Mouse (Mus musculus) 416B (cell line): ENCODE data around the gene Fancd2os.

ENCODE experiments used
- DNase-seq: peaks from one replicate; pipeline ENCODE4 v3.0.0; 2011; ENCODE audit warnings: low read depth

Fancd2os gene

DNA sequence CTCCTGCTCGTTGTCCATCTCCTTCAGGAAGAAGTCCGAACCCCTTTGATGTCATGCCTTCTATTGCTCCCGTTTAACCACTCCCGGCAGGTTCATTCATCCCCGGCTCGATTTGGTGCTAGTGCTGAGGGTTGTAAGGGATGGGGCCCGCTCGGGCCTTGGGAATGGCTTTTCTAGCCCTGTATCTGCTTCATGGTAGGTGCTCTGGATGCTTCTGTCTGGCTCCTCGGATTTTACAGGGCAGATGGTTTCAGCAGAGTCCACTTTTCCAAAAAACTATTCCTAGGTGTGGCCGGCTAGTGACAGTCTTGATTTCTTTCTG is 4.7 kb upstream of the Fancd2os start:
- DNase-seq: no peak

DNA sequence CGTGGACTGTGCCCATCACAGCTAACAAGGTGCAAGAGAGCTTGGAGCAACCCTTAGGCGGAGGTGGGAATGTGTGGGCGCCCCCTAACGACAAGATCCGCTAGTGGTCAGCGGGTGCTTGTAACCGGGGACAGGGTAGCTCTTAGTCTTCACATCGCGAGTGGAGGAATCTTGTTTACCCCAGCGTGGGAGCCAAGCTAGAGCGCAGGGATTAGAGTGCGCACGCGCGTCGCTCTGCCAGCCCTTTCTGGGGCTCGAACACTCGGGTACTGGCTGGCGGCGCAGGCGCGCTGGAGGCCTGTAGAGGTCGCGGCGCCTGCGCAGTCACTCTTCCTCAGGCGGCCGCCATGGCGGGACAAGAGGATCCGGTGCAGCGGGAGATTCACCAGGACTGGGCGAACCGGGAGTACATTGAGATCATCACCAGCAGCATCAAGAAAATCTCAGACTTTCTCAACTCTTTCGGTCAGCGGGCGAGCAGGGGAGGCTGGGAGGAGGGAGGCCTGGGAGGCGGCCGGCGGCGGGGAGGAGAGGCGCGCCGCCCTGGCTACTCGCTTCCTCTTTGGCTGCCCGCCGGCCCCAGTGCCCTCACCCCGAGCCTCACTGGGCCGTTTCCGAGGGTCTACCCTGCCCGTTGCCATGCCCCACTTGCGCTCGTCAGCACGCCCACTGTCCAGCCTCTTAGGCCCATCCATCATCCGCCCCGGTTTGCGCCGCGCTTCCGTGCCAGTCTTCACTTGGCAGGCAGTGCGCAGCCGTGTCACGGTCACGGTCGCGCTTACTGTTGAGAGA is 4.1 kb upstream of the Fancd2os start, which contains the start of gene Brk1:
Brk1 (plus strand) TSS at position 341 of the 792 bp plus-strand sequence.
- peak; percentile 89 for DNase-seq

DNA sequence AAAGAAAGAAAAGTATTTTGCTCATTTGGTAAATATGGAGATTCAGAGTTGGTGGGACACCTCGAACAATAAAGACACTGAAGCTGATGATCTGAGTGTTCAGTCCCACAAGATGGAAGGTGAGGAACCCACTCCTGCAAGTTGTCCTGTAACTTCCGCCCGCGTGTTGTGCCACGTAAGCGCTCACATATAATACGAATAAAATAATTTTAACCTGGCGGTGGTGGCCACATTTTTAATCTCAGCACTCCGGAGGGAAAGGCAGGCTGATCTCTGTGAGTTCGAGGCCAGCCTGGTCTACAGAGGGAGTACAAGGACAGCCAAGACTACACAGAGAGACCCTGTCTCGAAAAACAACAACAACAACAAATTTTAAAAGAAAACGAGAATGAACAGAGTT is 3.5 kb upstream of the Fancd2os start:
- DNase-seq: no peak

DNA sequence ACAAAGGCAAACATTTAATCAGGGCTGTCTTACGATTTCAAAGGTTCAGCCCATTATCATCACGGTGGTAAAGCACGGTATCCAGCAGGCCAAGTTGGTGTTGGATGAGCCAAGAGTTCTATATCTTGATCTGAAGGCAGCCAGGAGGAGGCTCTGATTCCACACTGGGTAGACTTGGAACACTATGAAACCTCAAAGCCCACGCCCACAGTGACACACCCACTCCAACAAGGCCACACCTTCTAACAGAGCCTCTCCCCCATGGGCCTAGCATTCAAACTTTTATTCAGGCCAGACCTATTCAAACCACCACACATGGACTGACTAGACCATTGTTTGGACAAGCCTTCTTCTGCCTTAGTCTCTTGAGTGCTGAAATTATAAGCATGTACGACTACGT is 2.3 kb upstream of the Fancd2os start:
- DNase-seq: peak; percentile 29

DNA sequence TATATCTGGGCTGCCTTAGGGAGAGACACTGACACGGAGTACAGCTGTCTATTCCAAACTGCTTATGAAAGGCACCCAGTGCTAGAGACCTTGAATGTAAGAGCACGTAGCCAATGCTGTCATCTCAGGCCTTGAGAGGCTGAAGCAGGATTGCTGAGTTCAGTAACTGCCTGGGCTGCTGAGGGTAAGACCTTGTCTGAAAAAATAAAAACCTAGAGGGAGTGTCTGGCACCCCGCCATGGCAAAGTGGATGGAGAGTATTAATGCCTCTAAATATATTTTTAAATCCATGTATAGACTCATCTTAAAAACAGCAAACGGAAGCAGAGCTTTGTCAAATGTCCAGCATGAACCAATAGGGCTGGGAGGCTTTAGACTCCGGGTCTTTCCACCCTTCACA is 682 bp downstream of the Fancd2os start:
- DNase-seq: no peak

DNA sequence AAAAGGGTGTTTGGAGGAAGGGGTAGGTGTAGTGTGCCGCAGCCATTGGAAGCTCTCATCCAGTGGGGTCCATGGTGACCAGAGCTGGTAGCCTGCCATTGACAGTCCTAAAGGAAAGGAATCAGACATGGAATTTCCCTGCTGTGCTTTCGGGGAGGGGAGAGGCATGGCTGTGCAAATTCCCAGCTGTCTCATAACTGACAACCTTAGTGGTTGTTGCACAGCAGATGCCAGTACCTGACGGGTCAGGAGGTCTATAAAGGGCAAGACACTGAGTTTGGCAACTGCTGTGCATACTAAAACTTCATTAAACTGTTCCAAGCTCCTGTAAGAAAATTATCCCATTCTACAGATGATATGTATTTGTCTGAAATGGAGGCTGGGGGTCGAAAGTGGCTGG is 2.6 kb downstream of the Fancd2os start:
- DNase-seq: no peak

DNA sequence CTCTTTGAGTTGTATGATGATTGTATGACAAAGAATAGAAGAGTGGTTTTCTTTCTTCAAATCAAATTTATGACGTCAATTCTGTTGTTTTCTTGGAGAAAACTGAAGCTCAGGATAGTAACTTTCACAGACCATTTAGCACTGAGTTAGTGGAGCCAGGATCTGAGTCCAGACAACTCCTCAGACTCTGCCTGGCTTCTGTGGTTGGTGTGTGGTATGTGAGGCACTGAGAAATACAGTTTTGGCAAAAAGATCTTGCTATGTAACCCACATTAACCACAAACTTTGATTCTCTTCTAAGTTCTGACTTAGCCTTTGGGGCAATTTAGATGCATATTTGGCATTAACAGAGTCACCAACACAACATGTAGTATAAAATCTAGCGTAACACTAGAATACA is 7.9 kb downstream of the Fancd2os start:
- no peak for DNase-seq

DNA sequence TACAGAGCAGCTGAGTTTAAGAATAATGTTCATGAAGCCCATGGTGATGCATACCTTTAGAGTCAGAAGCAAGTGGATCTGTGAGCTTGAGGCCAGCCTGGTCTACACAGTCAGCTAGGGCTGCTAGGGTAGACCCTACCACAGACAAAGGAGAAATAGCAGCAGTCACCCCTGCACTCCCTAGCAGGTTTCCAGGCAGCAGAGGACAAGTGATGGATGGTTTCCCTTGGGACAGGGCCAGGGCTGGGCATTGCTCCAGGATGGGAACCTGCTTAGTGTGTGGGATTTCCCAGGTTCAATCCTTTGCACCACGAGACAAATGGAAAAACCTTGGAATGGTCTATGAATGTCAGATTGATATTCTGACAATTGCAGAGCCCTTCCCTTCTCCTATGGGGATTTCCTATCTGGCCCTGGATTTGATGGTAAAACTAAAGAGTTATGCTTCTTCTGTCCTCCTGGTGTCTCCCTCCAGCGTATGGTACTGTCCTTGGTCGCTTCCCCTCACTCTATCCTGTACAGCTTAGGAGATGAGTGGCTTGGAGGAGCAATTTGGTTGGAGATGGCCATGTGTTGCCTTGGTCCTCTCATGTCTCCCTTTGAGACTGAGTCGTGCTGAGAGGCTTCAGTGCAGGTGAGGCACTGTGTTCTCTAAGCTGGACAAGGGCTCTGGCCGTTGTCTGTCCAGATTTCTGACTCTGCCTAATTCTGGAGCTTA is 13.9 kb downstream of the Fancd2os start:
- no peak for DNase-seq

DNA sequence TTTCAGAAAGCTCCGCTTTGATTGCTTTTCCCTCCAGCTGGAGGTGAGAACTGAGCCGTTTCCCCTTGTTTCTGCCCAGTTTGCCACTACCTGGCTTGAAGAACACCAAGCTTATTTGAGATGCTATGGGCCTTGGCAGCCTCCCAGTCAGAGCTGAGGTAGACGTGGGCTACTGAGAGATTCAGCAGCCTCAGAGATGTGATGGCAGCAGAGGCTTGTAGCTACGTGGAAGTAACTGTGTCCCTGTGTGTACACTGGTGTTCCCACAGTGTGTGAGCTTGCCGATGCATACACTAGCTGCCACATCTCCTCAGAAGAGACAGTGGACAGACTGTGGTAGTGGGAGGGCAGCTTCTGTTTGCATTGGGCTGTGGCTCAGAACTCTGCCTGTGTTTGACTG is 15.4 kb downstream of the Fancd2os start:
- DNase-seq: no peak

DNA sequence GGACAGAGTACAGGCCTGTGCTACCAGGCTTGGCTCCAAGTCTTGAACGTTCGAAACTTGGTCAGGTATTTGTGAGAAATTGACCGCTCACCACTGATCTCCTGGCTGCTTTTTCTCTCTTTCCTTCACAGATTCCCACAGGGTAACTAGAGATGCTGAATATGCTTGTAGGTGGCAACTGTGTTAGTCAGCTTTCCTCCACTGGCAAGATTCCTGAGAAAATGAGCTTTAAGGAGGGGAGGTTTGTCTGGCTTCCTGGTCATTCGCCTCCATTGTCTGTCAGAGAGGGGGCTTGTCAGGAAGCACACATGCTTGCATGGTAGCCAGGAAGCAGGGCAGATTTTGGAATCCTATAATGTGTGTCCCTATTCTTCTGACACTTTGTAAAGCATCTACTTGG is 17.5 kb downstream of the Fancd2os start:
- DNase-seq: no peak

DNA sequence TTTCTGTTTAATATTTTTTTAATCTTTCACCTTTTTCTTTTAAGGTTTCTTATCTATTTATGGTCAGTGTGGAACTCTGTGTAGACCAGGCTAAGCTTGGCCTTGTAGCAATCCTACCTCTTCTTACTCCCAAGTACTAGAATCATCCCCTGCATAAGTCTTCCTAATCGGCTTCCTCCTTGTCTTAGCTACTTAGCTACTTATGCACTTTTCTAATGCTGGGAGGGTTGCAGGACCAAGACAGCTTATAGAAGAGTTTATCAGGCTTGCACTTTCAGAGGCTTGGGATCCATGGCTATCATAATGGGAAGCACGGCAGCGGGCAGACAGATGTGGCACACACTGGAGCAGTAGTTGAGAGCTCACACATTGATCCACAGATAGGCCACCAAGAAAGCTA is 21.2 kb downstream of the Fancd2os start:
- no peak for DNase-seq

DNA sequence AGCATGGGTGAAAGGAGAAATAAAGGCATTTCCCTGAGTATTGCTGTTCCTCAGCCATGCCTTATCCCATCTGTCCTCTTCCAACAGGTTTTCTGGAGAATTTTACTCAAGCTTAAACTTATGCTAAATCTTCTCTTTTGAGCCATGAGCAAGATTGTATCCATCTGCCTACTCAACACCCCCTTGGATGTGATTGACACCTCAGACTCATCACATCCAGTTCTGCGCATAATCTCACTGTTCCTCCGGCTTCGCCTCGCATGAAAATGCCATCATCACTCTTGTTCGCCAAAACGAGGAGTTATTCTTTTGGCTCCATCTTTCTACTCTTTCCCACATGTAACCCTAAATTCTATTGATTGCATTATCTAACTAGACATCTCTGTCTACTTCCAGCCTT is 24.5 kb downstream of the Fancd2os start:
- no peak for DNase-seq

DNA sequence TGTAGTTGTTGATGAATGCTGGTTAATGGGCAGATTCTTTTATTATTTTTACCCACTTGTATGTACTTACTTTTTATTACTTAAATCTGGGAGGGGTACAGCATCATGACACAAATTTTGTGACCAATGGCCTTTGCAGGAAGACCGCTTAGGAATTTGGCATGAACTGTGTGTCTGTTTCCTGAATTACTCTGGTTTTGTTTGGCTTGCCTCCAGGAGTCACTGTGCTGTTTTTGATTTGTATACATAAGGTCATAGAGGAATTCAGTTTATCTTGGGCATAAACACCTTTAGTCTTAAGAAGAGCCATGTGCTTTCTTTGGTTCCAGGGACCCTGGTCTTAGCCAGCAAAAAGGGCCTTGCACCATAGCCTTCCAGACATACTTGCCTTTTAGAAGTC is 36.0 kb downstream of the Fancd2os start:
- no peak for DNase-seq

DNA sequence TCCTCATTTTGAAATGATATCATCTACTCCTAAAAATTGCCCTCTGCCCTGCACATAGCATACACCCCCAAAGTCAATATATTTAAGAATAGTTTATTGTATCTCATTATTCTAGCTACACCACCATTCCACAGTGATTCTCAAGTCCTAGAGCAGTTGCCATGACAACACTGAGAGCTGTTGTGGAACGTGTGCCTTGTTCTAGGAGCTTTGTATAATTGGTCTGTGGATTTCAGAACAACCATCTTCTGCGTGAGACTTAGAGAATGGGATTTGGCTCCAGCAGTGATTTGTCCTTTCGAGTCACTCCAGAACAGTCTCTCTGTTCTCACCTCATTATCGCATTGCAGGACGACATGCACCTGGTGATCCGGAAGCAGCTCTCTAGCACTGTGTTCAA is 40.8 kb downstream of the Fancd2os start:
- no peak for DNase-seq
